Mouse (Mus musculus): ENCODE measurements at regions not wholly inside any gene's neighbourhood (a gene's known extent, or its start where the extent isn't known, plus 50 kb on each side); places are given as distances from the start of the nearest gene placed in this dataset.

GRCm38 (mm10) chr2:144123395-144124034, 90.7 kb downstream of the Banf2 start:
- no peak for DNase-seq

GRCm38 (mm10) chr2:144127082-144128037, 94.5 kb downstream of the Banf2 start:
- DNase-seq: no peak

- no peak for DNase-seq
These were observed 95.2 kb downstream of the Banf2 start for GRCm38 (mm10) chr2:144128038-144128402.

DNA sequence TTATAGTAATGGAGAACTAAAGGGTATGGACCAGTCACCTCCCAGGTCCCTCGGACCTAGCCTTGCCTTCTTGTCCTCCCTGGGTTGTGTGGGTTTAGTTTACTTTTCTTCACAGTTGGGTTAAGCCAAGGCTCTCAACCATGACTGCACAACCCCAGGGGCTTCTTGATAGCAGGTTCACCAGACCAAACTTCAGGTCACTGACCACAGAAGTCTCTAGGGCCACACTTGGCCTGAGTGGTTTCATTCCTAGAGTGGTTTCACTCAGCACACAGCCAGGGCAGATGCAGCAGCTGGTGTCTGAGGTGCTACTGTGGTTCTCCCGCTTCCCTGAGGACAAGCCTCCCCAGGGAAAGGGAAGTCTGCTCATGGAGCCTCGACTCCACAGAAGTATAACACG, 95.7 kb downstream of the Banf2 start:
- DNase-seq: no peak

DNA sequence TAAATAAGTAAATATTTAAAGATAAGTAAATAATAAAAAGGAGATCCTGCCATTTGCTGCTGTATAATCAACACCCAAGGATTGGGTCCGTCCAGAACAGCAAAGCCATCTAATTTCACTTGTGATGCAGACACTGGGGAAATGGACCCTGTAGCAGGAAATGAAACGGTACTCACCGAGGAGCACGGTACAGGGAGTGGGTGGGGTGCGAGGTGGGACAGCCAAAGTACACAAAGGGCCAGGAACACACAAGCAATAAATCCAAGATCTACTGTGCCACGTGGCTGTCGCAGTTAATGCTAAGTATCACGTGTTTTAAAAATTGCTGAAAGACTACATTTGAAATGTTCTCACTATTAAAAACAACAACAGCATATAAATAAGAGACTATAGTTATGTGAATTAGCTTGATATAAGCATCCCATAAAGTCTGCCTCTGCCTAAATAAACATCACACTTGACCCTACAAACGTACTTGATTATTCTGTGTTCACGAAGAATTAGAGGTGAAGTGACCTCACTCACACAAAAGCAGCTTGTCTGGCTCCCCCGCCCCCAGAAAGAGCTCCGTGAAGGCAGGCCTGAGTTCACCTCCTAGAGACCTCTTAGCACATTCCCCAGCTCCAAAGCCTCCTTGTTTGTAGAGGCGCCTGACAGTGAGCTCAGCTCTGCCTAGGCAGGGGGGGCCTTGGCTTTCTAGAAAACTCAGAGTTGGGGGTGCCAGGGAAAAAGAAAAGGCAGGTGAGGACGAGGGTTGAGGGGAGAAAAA, 101.1 kb downstream of the Banf2 start:
- no peak for DNase-seq

- no peak for DNase-seq
These were observed 101.7 kb downstream of the Banf2 start for GRCm38 (mm10) chr2:144134575-144134958.

GRCm38 (mm10) chr2:144135586-144135985, 102.7 kb downstream of the Banf2 start:
- no peak for DNase-seq

DNA sequence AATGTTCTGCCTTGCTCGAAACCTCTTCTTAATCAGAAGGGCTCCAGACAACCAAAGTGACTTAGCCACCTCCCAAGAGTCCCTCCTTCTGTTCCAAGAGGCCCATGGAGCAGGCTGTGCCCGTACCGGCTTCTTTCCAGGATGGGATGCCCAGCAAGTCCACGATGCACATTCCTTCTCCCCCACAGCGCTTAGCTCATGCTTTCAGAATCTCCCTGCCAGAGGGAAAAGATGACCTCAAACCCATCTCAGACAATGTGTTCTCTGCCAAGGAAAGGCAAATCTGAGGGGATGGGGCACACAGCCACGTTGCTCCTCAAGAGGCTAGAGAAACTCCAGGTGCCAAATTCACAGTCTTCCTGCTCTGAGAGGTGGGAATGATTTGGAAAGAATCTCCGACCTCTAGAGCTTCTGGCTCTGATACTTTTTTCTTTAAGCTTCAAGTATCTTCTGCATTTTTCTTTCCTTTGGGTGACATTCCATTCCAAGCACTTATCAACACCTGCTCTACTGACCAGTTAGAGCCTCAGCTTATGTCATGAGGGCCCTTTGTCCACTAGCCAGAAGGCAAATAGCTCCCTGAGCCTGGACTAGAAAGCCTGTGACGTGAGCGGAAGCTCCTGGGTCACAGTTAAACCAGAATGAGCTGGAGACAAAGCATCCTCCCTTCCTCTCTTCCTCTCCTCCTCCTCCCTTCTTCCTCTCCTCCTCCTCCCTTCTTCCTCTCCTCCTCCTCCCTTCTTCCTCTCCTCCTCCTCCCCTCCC, 110.9 kb downstream of the Banf2 start:
- no peak for DNase-seq

GRCm38 (mm10) chr2:144144486-144145136, 111.8 kb downstream of the Banf2 start:
- DNase-seq: no peak

DNA sequence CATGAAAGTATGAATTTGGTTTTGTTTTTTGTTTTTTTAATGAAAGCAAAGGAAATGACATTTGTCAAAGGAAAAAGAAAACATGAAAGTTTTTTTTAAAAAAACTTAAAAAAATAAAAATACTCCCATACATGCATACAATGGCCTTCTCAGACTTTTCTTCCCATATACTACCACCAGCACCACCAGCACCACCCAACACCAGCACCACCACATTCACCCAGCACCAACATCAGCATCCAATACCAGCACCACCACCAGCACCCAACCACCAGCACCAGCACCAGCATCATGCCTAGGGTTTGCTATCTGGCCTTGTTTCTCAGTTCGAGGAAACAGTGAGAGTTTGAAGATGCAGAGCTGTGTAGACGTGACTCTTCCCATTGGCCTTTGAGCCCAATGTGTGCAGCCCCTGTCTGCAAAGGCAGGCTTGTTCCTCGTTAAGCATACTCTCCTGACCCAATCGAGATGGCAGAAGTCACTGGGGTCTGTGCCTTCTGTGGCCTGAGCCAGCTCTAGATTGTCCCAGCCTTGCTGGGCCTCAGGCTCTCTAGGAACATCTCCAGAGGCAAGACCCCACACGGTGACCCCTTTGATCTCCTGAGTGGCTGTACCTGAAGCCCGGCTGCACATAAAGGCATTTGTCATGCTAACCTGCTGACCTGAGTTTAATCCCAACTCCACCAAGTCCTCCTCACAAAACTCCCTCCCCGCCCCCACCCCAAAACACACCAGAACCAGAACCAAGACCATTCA, 113.8 kb upstream of the Mgme1 start:
- DNase-seq: no peak

GRCm38 (mm10) chr2:144157343-144157742, 113.1 kb upstream of the Mgme1 start:
- no peak for DNase-seq

DNA sequence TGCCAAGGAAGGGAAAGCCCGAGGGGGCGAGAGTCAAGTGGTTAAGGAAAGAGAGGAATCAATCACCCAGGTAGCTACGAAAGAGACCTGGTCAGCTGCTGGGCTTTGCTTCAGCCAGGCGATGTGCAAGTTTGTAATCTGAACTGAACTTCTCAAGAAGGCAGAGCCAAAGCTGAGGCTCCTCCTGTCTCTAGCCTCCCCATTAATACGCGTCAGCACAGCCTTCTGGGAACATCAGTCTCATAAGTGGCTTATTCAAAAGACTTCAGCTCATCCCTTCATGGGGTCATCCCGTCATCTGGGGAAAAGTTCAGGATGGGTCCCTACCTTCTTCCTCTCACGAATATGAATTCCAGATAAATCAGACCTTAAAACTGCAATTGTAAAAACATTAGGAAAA, 112.2 kb upstream of the Mgme1 start:
- no peak for DNase-seq

DNA sequence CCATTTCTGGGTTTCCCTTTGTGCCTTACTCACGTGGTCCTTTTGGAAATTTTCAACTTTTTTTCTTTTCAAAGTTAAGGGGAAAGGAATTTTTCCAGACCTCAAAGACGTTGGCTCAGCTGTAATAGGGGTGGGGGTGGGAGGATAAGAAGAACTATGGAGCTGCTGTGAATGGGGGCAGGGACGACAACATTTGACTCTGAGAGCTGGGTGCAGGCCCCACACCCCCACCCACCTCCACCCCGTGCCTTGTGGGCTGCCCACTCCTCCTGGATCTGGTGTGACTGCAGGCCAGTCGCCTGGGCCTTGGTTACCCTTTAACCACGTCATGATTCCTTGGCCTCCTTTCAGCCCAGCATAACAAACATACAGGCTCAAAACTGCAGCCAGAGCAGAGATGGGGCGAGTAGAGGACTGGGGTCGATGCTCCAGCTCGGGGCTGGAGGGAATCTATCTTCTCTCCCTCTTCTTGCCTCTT, 110.6 kb upstream of the Mgme1 start:
- DNase-seq: no peak

DNA sequence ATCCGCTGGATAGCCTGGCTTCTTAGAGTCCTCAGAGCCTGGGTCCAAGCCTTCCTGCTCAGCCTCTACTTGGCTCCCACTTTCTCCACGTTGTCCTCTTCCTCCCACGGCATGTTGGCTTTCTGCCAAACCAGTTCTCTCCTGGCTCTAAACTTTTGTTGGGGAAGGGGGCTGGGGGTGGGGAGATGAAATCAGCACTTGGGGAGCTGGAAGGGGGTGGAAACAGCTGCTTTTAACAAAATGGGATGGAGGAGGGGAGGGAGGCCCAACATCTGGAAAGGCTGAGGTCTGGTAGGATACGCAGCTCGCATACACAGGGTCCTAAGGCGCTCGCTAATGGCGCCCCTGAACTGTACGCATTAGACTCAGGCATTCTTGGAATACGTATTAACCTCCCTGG, 110.0 kb upstream of the Mgme1 start:
- DNase-seq: no peak

- no peak for DNase-seq
These were observed 108.6 kb upstream of the Mgme1 start for GRCm38 (mm10) chr2:144161852-144162251.

- DNase-seq: no peak
These were observed 106.4 kb upstream of the Mgme1 start for GRCm38 (mm10) chr2:144164102-144164501.

DNA sequence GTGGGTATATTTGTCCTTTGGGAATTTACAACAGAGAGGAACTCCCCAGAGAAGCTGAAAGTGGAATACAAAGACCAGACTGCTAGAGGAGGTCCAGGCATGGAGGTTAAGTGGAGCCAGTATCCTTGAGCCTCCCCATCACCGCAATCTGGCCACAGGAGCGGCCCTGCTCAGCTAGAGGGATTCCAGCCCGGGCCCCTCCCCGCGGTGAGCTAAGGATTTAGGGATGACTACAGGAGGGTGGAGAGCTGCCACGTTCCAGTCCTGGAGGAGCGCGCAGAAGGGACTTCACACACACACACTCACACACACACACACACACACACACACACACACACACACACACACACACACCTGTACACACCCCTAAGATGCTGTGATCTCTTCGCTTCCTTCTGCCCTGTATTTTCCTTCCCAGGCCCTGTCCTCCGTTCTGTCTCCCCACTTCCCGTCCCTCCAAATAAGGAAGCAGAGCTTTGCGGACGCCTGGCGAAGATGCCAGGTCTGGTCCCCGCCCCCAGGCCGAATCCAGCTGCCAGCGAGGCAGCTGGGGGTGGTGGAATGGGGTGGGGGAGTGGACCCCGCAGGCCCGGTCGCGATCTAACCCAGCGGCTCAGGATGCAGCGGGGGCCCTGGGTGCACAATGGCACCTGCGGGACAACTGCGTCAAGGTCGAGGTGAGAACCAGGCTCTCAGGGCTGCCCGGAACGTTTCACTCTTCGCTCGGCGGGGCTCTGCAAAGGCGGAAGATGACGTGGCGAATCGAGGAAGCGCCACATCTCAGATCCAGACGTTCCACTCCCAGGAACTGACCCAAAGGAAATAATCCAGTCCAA, 105.3 kb upstream of the Mgme1 start:
- DNase-seq: peak; percentile 49 to 68

DNA sequence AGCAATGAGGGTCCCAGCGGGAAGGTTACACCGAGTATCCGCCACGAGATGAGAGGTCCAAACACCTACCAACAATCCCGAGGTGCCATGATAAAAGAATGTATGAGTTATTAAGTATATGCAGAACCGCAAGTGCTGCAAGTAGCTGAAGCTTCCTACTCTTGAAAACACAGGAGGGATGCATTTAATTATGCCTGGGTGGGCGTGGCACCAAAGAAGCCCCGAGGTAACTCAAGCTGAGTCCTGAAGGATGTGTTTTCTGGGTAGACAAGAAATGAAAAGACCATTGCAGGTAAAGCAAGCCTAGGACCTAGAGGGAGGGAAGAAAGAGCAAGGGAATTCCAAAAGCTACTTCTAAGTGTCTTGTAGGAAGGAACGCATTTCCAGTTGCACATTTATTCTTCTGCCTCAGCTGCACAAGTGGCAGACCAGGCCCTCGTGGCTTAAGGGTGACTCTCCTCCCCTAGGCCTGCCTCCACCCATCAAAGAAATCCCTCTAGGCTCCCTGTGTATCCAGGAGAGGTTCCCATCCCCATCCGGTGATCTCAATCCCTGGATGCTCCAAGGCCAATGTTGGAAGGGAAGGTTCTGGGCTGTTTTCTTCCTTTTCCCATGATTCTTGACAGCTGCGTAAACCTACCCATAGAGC, 104.2 kb upstream of the Mgme1 start:
- DNase-seq: no peak

GRCm38 (mm10) chr2:144169576-144170178, 100.8 kb upstream of the Mgme1 start:
- DNase-seq: peak in 1 of 2 experiments; percentile 36
